Mouse (Mus musculus): ENCODE measurements around the gene Knop1. TPM values are rescaled to one million over a fixed set of nuclear protein-coding genes. Genes with fewer than 3 reads are reported as not detected.

Gene Knop1
- polyA plus RNA-seq, 1 experiment: 34.6 TPM

DNA sequence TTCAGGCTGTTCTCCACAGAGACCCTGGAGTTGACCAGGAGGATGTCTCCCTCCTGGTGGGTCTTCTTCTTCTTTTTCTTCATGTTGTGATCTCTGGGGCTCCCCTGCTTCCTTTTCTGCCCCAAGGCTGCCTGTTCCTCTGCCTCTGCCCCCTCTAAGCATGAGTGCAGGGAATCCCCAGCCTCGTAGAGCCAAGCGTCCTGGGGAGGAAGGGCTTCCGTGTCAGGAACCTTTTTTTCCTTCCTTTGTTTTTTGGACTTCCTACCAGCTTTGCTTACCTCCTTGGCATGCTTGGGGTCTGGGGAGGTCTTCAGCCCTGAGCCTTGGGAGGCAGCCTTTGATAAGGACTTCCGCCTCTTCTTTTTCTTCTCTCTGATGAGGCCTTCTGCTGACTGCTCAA, 3.4 kb downstream of the Knop1 start:
- Histone ChIP-seq H3K4me1 (ENCODE audit: control insufficient read depth, insufficient read depth, low read length) (peaks cover 2% of the 10 kb centered on the region; the same call in 1 of the 2 replicates), H3K4me3 (replicated peaks; ENCODE audit: control insufficient read depth, low read depth, low read length) (no peak overlapping the region), H3K27ac (ENCODE audit: control insufficient read depth, insufficient read depth, low read depth, low read length, poor library complexity) (no peak overlapping the region)
- WGBS: 74% methylated on average over 4 of the region's 4 CpGs
- TF ChIP-seq CTCF (IDR thresholded peaks at IDR 0.05; ENCODE audit: control insufficient read depth, insufficient read depth, low read length): no peak

DNA sequence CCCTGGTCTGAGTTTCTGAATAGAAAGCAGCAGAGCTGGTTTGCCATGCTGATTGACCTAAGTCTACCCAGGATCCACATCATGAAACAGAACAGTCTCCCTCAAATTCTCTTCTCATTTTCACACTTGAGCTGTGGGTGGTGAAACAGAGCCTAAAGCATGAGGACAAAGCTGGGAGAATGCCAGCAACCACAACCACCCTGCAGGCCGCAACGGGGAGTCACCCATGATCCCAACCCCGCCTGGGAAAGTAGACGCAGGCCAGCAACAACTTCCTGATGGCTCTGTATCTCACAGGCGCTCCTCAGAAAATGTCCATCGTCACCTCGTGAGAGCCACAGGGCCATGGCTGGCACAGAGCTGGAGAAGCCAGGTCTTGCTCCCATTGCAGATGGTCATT, 4.5 kb downstream of the Knop1 start:
- 12% methylated on average over 7 of the region's 7 CpGs for WGBS
- peaks cover 2% of the 10 kb centered on the region; the same call in 1 of the 2 replicates for H3K4me1 ChIP-seq (ENCODE audit: control insufficient read depth, insufficient read depth, low read length)
- no peak overlapping the region for H3K4me3 ChIP-seq (replicated peaks; ENCODE audit: control insufficient read depth, low read depth, low read length)
- TF ChIP-seq CTCF (IDR thresholded peaks at IDR 0.05; ENCODE audit: control insufficient read depth, insufficient read depth, low read length): no peak
- no peak overlapping the region for H3K27ac ChIP-seq (ENCODE audit: control insufficient read depth, insufficient read depth, low read depth, low read length, poor library complexity)

DNA sequence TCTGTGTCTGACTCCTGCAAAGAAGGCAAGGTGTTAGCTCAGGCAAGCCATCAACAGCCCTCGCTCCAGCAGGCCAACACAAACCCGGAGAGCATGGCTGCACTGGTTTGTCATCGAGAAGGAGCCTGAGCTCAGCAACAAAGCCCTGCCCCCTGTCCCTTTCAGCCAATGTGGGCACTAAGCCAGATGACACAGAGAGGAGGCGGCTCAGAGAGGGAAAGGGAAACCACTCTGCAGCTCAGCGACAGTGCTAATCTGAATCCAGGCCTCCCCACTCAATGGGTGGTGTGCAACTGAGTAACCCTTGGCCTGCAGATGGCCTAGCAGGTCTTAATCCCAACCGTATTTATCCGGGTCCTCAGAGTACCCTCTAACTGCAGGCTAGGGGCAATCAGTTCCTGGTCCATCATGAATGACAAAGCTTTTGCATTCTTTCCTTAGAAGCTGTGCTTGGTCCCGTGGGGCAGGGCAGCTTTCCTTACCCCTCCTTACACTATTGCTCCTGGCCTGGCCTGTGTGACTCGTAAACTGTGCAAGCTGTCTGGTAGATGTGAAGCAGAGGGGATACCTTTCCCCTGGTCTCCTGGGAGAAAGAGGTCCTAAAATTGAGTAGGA, 5.3 kb downstream of the Knop1 start:
- no peak overlapping the region for H3K27ac ChIP-seq (ENCODE audit: control insufficient read depth, insufficient read depth, low read depth, low read length, poor library complexity)
- peaks cover 2% of the 10 kb centered on the region; the same call in 1 of the 2 replicates for H3K4me1 ChIP-seq (ENCODE audit: control insufficient read depth, insufficient read depth, low read length)
- H3K4me3 ChIP-seq (replicated peaks; ENCODE audit: control insufficient read depth, low read depth, low read length): no peak overlapping the region
- TF ChIP-seq POLR2A (IDR thresholded peaks at IDR 0.05; ENCODE audit: borderline replicate concordance, control insufficient read depth, low read depth, low read length) (no peak), CTCF (IDR thresholded peaks at IDR 0.05; ENCODE audit: control insufficient read depth, insufficient read depth, low read length) (no peak)
- 72% methylated on average over 9 of the region's 9 CpGs for WGBS

DNA sequence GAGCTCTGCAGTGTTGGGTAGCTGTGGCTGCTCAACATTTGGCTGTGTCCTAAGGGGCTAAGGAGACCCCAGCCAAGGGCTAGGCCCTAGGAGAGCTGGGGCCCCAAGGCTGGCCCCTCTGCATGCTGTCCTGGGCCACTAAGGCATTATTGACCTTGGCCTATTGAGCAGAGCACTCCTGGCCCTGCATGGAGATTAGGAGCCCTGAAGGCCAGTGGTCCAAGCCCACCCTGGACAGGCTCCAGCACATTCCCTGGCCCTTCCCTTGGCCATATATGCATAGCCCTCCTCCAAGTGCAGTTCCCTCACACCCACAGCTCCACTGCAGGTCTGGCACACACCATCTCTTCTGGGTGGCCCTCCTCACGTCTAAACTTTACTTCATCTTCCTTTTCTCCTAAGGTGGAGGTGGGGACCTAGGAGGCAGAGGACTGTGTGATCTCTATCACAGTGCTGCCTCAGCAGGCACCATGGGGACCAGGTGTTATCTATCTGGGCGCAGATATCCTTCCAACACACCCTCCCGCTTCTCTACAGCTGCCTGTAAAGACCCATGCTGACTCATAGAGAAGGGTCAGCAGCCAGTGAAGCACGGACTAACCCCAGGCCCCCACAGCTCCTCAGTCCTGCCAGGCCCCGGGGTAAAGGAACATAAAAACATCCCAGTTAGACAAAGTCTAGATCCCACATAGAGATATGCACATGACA, 6.4 kb downstream of the Knop1 start:
- TF ChIP-seq POLR2A (IDR thresholded peaks at IDR 0.05; ENCODE audit: borderline replicate concordance, control insufficient read depth, low read depth, low read length) (no peak), CTCF (IDR thresholded peaks at IDR 0.05; ENCODE audit: control insufficient read depth, insufficient read depth, low read length) (no peak)
- H3K4me1 ChIP-seq (ENCODE audit: control insufficient read depth, insufficient read depth, low read length): peaks cover 2% of the 10 kb centered on the region; the same call in 1 of the 2 replicates
- 67% methylated on average over 5 of the region's 5 CpGs for WGBS
- H3K27ac ChIP-seq (ENCODE audit: control insufficient read depth, insufficient read depth, low read depth, low read length, poor library complexity): no peak overlapping the region
- H3K4me3 ChIP-seq (replicated peaks; ENCODE audit: control insufficient read depth, low read depth, low read length): no peak overlapping the region

DNA sequence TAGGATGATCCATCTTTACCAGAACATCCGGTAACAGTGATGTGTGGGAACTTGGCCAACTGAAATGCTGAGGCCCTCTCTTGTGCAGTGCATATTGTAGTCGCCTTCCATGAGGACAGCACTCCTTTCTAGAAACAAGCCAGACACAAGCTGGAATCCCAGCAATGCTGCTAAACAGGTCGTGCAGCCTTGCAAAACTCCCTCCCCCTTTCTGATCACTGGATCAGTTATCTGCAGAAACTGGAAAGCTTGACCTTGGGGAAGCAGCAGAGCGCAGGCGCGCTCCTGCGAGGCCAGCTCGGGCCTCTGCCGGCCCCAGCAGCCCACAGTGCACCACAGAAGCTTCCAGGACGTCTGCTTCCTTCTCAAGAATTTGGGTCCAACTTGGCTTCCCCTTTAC, 7.3 kb downstream of the Knop1 start:
- no peak overlapping the region for H3K27ac ChIP-seq (ENCODE audit: control insufficient read depth, insufficient read depth, low read depth, low read length, poor library complexity)
- no peaks in the 10 kb centered on the region for H3K4me1 ChIP-seq (ENCODE audit: control insufficient read depth, insufficient read depth, low read length)
- TF ChIP-seq POLR2A (IDR thresholded peaks at IDR 0.05; ENCODE audit: borderline replicate concordance, control insufficient read depth, low read depth, low read length) (no peak), CTCF (IDR thresholded peaks at IDR 0.05; ENCODE audit: control insufficient read depth, insufficient read depth, low read length) (no peak)
- WGBS: 59% methylated on average over 10 of the region's 10 CpGs
- no peak overlapping the region for H3K4me3 ChIP-seq (replicated peaks; ENCODE audit: control insufficient read depth, low read depth, low read length)

DNA sequence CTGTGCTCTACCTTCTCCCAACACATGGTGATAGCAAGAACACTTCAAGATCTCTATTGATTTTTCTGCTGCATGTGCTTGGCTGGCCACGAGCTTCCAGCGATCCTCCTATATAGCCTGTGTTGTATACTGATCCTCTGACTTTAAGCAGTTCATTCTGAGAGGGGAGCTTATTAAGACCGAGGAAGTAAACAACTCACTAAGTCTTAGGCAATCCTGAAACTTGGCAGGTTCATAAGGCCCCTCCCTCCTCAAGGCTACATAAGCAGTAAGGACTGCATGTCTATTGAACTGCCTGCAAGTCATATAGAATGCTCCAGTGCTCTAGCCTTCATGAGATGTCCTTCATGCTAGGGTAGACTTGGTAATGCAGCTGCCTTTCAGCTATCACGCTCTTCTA, 9.7 kb downstream of the Knop1 start:
- WGBS: 73% methylated on average over 4 of the region's 4 CpGs
- H3K27ac ChIP-seq (ENCODE audit: control insufficient read depth, insufficient read depth, low read depth, low read length, poor library complexity): no peak overlapping the region

DNA sequence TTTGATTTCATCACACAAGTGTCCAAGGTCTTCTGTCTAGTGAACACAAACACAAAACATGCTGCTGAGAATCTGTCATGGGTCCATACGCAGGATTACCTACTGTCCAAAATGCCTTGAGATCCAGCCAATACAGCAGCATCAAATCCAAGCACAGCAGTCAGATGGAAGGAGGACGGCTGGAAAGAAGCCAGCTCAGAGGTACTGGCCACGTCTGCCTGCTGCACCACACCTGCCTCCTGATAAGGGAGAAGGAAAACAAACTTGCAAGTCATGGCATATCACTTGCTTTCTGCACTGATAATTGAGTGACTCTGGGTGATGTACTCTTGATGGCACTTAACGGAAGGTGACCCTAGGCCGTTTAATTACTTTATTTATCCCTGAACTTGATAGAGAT, 10.9 kb downstream of the Knop1 start:
- Histone ChIP-seq H3K4me3 (replicated peaks; ENCODE audit: control insufficient read depth, low read depth, low read length) (no peak overlapping the region), H3K27ac (ENCODE audit: control insufficient read depth, insufficient read depth, low read depth, low read length, poor library complexity) (no peak overlapping the region), H3K4me1 (ENCODE audit: control insufficient read depth, insufficient read depth, low read length) (no peaks in the 10 kb centered on the region)
- WGBS: 69% methylated on average over 5 of the region's 5 CpGs
- TF ChIP-seq CTCF (IDR thresholded peaks at IDR 0.05; ENCODE audit: control insufficient read depth, insufficient read depth, low read length) (no peak), POLR2A (IDR thresholded peaks at IDR 0.05; ENCODE audit: borderline replicate concordance, control insufficient read depth, low read depth, low read length) (no peak)

More for the DNA sequence above, 9.7 kb downstream of the Knop1 start:
- TF ChIP-seq CTCF (IDR thresholded peaks at IDR 0.05; ENCODE audit: control insufficient read depth, insufficient read depth, low read length) (no peak), POLR2A (IDR thresholded peaks at IDR 0.05; ENCODE audit: borderline replicate concordance, control insufficient read depth, low read depth, low read length) (no peak)
- Histone ChIP-seq H3K4me1 (ENCODE audit: control insufficient read depth, insufficient read depth, low read length) (no peaks in the 10 kb centered on the region), H3K4me3 (replicated peaks; ENCODE audit: control insufficient read depth, low read depth, low read length) (no peak overlapping the region)

DNA sequence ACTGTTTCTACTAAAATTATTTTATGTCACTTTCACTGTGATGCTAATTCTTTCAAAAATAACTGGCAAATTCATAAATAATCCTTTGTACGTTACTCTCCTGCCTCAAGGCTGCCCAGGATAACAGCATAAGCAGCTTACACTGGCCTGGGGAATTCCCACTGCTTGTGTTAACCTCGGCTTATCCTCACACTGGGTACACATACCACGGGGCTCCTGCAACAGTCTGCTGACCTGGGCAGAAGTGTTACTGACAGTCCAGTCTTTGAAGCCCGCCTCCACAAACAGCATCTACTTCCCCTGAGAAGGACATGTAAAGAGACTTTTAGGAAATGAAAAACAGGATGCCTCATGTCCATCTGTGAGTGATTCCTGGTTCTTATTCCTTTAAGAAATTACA, 13.1 kb downstream of the Knop1 start:
- no peak for TF ChIP-seq POLR2A (IDR thresholded peaks at IDR 0.05; ENCODE audit: borderline replicate concordance, control insufficient read depth, low read depth, low read length)
- no peak for TF ChIP-seq CTCF (IDR thresholded peaks at IDR 0.05; ENCODE audit: control insufficient read depth, insufficient read depth, low read length)
- H3K27ac ChIP-seq (ENCODE audit: control insufficient read depth, insufficient read depth, low read depth, low read length, poor library complexity): no peak overlapping the region
- WGBS: 59% methylated on average over 4 of the region's 4 CpGs

More for the DNA sequence above, 13.1 kb downstream of the Knop1 start:
- Histone ChIP-seq H3K4me1 (ENCODE audit: control insufficient read depth, insufficient read depth, low read length) (no peaks in the 10 kb centered on the region), H3K4me3 (replicated peaks; ENCODE audit: control insufficient read depth, low read depth, low read length) (no peak overlapping the region)
